Mouse (Mus musculus): ENCODE measurements at regions not wholly inside any gene's neighbourhood (a gene's known extent, or its start where the extent isn't known, plus 50 kb on each side); places are given as distances from the start of the nearest gene placed in this dataset.

GRCm38 (mm10) chr10:21764891-21765290 lies 117.1 kb upstream of the Sgk1 start:
- Histone ChIP-seq H3K9ac (ENCODE audit: insufficient read depth, low read depth) (no peak overlapping the region), H3K79me2 (replicated peaks; ENCODE audit: control insufficient read depth, extremely low read depth, insufficient read depth, poor library complexity, severe bottlenecking) (no peaks in the 10 kb centered on the region), H3K9me3 (replicated peaks; ENCODE audit: low read length) (no peaks in the 10 kb centered on the region), H3K4me3 (replicated peaks in 1 of 3; ENCODE audit: low read depth in 2 of 3, low read length in 2 of 3, poor library complexity in 1 of 3) (no peak overlapping the region), H3K27ac (ENCODE audit: insufficient read depth, low read depth) (no peak overlapping the region), H3K4me1 (ENCODE audit: control insufficient read depth in 1 of 2, insufficient read depth in 2 of 2) (no peaks in the 10 kb centered on the region), H3K4me2 (ENCODE audit: insufficient read depth, low read depth, poor library complexity, severe bottlenecking) (no peak overlapping the region), H3K36me3 (replicated peaks in 1 of 2; ENCODE audit: control insufficient read depth in 1 of 2, insufficient read depth in 1 of 2, low read length in 1 of 2) (no peaks in the 10 kb centered on the region), H3K27me3 (replicated peaks) (no peaks in the 10 kb centered on the region)
- no peak for DNase-seq (ENCODE audit: extremely low read depth)
- dilution Hi-C loops (cut with MboI; ENCODE audit: extremely low pct_ligation_motif_present, extremely low pct_unique_long_range_greater_than_20kb, low sequenced_read_pairs) (no loop called here), in situ Hi-C loops (cut with MboI; ENCODE audit: low pct_ligation_motif_present, low pct_unique_long_range_greater_than_20kb, low sequenced_read_pairs) (no loop called here)
- no peak for TF ChIP-seq BHLHE40 (IDR thresholded peaks at IDR 0.05; ENCODE audit: low read depth, low read length)
- TF ChIP-seq POLR2A (IDR thresholded peaks at IDR 0.05; ENCODE audit: low read depth, low read length): no peak
- TF ChIP-seq IRF4 (IDR thresholded peaks at IDR 0.05; ENCODE audit: low read depth, low read length): no peak
- TF ChIP-seq MYC (IDR thresholded peaks at IDR 0.05; ENCODE audit: low read depth, low read length): no peak
- TF ChIP-seq UBTF (IDR thresholded peaks at IDR 0.05; ENCODE audit: low read depth, low read length): no peak
- TF ChIP-seq ZC3H11A (IDR thresholded peaks at IDR 0.05; ENCODE audit: low read depth, low read length): no peak
- TF ChIP-seq MAFK (IDR thresholded peaks at IDR 0.05; ENCODE audit: insufficient replicate concordance, low read length): no peak
- no peak for TF ChIP-seq GABPA (IDR thresholded peaks at IDR 0.05; ENCODE audit: insufficient replicate concordance, low read depth, low read length)
- TF ChIP-seq SIN3A (IDR thresholded peaks at IDR 0.05; ENCODE audit: low read length): no peak
- no peak for TF ChIP-seq PAX5 (IDR thresholded peaks at IDR 0.05; ENCODE audit: low read length)

DNA sequence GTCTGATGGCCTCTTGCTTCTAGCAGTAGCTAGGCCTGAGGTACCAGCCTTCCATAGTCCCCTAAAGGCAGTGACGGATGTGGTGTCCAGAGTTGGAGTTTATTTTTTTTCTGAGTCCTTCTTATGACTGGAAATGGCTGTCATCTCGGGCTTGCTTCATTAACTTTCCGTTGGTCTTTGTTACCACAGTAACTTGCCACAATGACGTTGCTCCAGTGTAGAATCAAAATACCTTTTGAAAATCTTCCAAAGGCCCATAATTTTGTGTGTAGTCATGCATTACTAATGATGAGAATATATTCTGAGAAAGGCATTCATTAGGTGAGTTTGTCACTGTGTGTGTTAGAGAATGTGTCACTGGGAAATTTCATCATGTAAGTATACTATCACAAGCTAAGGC lies 108.4 kb upstream of the Sgk1 start:
- dilution Hi-C loops (cut with MboI; ENCODE audit: extremely low pct_ligation_motif_present, extremely low pct_unique_long_range_greater_than_20kb, low sequenced_read_pairs): no loop called here
- Histone ChIP-seq H3K4me3 (replicated peaks in 1 of 3; ENCODE audit: low read depth in 2 of 3, low read length in 2 of 3, poor library complexity in 1 of 3) (no peak overlapping the region), H3K9ac (ENCODE audit: insufficient read depth, low read depth) (no peak overlapping the region), H3K4me1 (ENCODE audit: control insufficient read depth in 1 of 2, insufficient read depth in 2 of 2) (peaks cover 8 to 27% of the 10 kb centered on the region in 2 experiments), H3K9me3 (replicated peaks; ENCODE audit: low read length) (no peaks in the 10 kb centered on the region), H3K27me3 (replicated peaks) (no peaks in the 10 kb centered on the region), H3K36me3 (replicated peaks in 1 of 2; ENCODE audit: control insufficient read depth in 1 of 2, insufficient read depth in 1 of 2, low read length in 1 of 2) (no peaks in the 10 kb centered on the region), H3K27ac (ENCODE audit: insufficient read depth, low read depth) (no peak overlapping the region), H3K79me2 (replicated peaks; ENCODE audit: control insufficient read depth, extremely low read depth, insufficient read depth, poor library complexity, severe bottlenecking) (no peaks in the 10 kb centered on the region), H3K4me2 (ENCODE audit: insufficient read depth, low read depth, poor library complexity, severe bottlenecking) (no peak overlapping the region)
- peak; percentile 71 for DNase-seq (ENCODE audit: extremely low read depth)
- TF ChIP-seq ZC3H11A (IDR thresholded peaks at IDR 0.05; ENCODE audit: low read depth, low read length) (no peak), MAX (IDR thresholded peaks at IDR 0.05; ENCODE audit: low read length) (no peak), MXI1 (IDR thresholded peaks at IDR 0.05; ENCODE audit: low read depth, low read length) (no peak), GABPA (IDR thresholded peaks at IDR 0.05; ENCODE audit: insufficient replicate concordance, low read depth, low read length) (no peak), E2F4 (IDR thresholded peaks at IDR 0.05; ENCODE audit: insufficient replicate concordance, low read depth, low read length) (no peak), BHLHE40 (IDR thresholded peaks at IDR 0.05; ENCODE audit: low read depth, low read length) (no peak), USF1 (IDR thresholded peaks at IDR 0.05; ENCODE audit: low read depth, low read length) (no peak), MYC (IDR thresholded peaks at IDR 0.05; ENCODE audit: low read depth, low read length) (no peak), NELFE (IDR thresholded peaks at IDR 0.05; ENCODE audit: low read depth, low read length) (no peak), UBTF (IDR thresholded peaks at IDR 0.05; ENCODE audit: low read depth, low read length) (no peak), ZNF384 (IDR thresholded peaks at IDR 0.05; ENCODE audit: low read depth, low read length) (peak; percentile 28; the same call in 1 of the 2 replicates), ZMIZ1 (IDR thresholded peaks at IDR 0.05; ENCODE audit: low read depth, low read length) (no peak), MEF2A (IDR thresholded peaks at IDR 0.05; ENCODE audit: borderline replicate concordance, low read depth, low read length) (no peak), HCFC1 (IDR thresholded peaks at IDR 0.05; ENCODE audit: low read depth, low read length) (no peak), EP300 (IDR thresholded peaks at IDR 0.05; ENCODE audit: low read length) (peak; percentile 44; the same call in 1 of the 2 replicates), ETS1 (conservative IDR thresholded peaks at IDR 0.05; ENCODE audit: low read depth, low read length) (peak; percentile 32), ZKSCAN1 (IDR thresholded peaks at IDR 0.05; ENCODE audit: borderline replicate concordance, low read depth, low read length) (no peak), RCOR1 (conservative IDR thresholded peaks at IDR 0.05; ENCODE audit: low read depth, low read length) (no peak), MAZ (IDR thresholded peaks at IDR 0.05; ENCODE audit: low read depth, low read length) (no peak), PAX5 (IDR thresholded peaks at IDR 0.05; ENCODE audit: low read length) (no peak), JUND (conservative IDR thresholded peaks at IDR 0.05; ENCODE audit: low read depth, low read length) (no peak)
- in situ Hi-C loops (cut with MboI; ENCODE audit: low pct_ligation_motif_present, low pct_unique_long_range_greater_than_20kb, low sequenced_read_pairs): no loop called here

Data from CH12.LX (cell line).